Mouse (Mus musculus): ENCODE data around the gene H2al1d. TPM values are rescaled to one million over a fixed set of nuclear protein-coding genes. Genes with fewer than 3 reads are reported as not detected.
"Not testable (repeated sequence)": the region's sequence is repeated elsewhere in the genome, so short reads cannot be mapped to it uniquely, and the experiment has no call there.

H2al1d gene
- polyA plus RNA-seq, 1 experiment from 2014 or later, result not detected

DNA sequence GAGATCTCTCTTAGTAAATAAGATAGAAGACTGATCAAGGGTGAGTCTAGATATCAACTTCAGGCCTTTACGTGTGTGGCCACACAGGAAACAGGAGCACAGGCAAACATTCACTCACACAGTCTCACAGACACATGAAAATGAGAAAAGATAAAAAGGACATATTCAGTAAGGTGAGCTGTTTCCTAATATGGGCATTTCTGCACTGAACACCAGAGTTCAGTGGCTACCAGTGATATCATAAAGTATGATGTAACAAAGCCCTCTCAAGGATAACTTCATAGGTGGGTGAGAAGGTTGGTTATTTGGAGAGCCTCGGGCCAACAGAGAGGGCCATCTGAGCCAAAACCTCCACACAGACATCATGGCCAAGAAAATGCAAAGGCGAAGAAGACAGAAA, 9.7 kb upstream of the H2al1d start, which contains the start of gene H2al1a:
Gene H2al1a, plus strand, starts transcription at position 301 of the 400 bp plus-strand sequence.
- not testable (repeated sequence) for H3K9ac ChIP-seq (ENCODE audit: low read length); ATAC-seq (ENCODE audit: insufficient read depth, low FRiP score, low TSS enrichment); H3K27me3 ChIP-seq (ENCODE audit: control insufficient read depth, insufficient read depth, low read length); H3K27ac ChIP-seq (ENCODE audit: low read depth, low read length); H3K4me1 ChIP-seq (ENCODE audit: control insufficient read depth, insufficient read depth, low read length); H3K36me3 ChIP-seq (ENCODE audit: control insufficient read depth, insufficient read depth, low read length); H3K4me3 ChIP-seq (ENCODE audit: low read depth, low read length); H3K4me2 ChIP-seq (ENCODE audit: low read depth); H3K9me3 ChIP-seq (ENCODE audit: control insufficient read depth, low read length); DNase-seq (ENCODE audit: low spot score)
- WGBS, result no CpG with 5 or more reads among the region's 3 CpGs

GRCm38 (mm10) chrX:11302132-11302531, 6.5 kb upstream of the H2al1d start, which contains the start of gene H2al1b:
Gene H2al1b (plus strand): TSS chrX:11302432.
- ATAC-seq (ENCODE audit: insufficient read depth, low FRiP score, low TSS enrichment); H3K9me3 ChIP-seq (ENCODE audit: control insufficient read depth, low read length); H3K27ac ChIP-seq (ENCODE audit: low read depth, low read length); DNase-seq (ENCODE audit: low spot score); H3K4me3 ChIP-seq (ENCODE audit: low read depth, low read length); H3K4me1 ChIP-seq (ENCODE audit: control insufficient read depth, insufficient read depth, low read length); H3K4me2 ChIP-seq (ENCODE audit: low read depth); H3K36me3 ChIP-seq (ENCODE audit: control insufficient read depth, insufficient read depth, low read length); H3K9ac ChIP-seq (ENCODE audit: low read length); H3K27me3 ChIP-seq (ENCODE audit: control insufficient read depth, insufficient read depth, low read length): not testable (repeated sequence)
- WGBS, result 88% methylated on average over 1 of the region's 3 CpGs

- H3K9me3 ChIP-seq (ENCODE audit: control insufficient read depth, low read length); H3K36me3 ChIP-seq (ENCODE audit: control insufficient read depth, insufficient read depth, low read length); ATAC-seq (ENCODE audit: insufficient read depth, low FRiP score, low TSS enrichment); H3K4me2 ChIP-seq (ENCODE audit: low read depth); H3K9ac ChIP-seq (ENCODE audit: low read length); H3K27ac ChIP-seq (ENCODE audit: low read depth, low read length); H3K27me3 ChIP-seq (ENCODE audit: control insufficient read depth, insufficient read depth, low read length); H3K4me1 ChIP-seq (ENCODE audit: control insufficient read depth, insufficient read depth, low read length); H3K4me3 ChIP-seq (ENCODE audit: low read depth, low read length); DNase-seq (ENCODE audit: low spot score): not testable (repeated sequence)
- WGBS, result 92% methylated on average over 1 of the region's 6 CpGs
Measured at GRCm38 (mm10) chrX:11305355-11305754, 3.3 kb upstream of the H2al1d start, which contains the start of gene H2al1c. Gene H2al1c (plus strand): TSS chrX:11305655.

- H3K9ac ChIP-seq (ENCODE audit: low read length); H3K4me1 ChIP-seq (ENCODE audit: control insufficient read depth, insufficient read depth, low read length); H3K36me3 ChIP-seq (ENCODE audit: control insufficient read depth, insufficient read depth, low read length); H3K4me3 ChIP-seq (ENCODE audit: low read depth, low read length); DNase-seq (ENCODE audit: low spot score); H3K4me2 ChIP-seq (ENCODE audit: low read depth); H3K9me3 ChIP-seq (ENCODE audit: control insufficient read depth, low read length); H3K27me3 ChIP-seq (ENCODE audit: control insufficient read depth, insufficient read depth, low read length); H3K27ac ChIP-seq (ENCODE audit: low read depth, low read length); ATAC-seq (ENCODE audit: insufficient read depth, low FRiP score, low TSS enrichment): not testable (repeated sequence)
- WGBS, result no CpG with 5 or more reads among the region's 3 CpGs
Measured at GRCm38 (mm10) chrX:11311634-11312033, 3.0 kb downstream of the H2al1d start, which contains the start of gene H2al1e. Gene H2al1e (plus strand): TSS chrX:11311934.

DNA sequence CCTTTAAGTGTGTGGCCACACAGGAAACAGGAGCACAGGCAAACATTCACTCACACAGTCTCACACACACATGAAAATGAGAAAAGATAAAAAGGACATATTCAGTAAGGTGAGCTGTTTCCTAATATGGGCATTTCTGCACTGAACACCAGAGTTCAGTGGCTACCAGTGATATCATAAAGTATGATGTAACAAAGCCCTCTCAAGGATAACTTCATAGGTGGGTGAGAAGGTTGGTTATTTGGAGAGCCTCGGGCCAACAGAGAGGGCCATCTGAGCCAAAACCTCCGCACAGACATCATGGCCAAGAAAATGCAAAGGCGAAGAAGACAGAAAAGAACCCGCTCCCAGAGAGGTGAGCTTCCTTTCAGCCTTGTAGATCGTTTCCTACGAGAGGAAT, 6.2 kb downstream of the H2al1d start, which contains the start of gene H2al1f:
Gene H2al1f, plus strand, starts transcription at position 301 of the 400 bp plus-strand sequence.
- not testable (repeated sequence) for ATAC-seq (ENCODE audit: insufficient read depth, low FRiP score, low TSS enrichment)

DNA sequence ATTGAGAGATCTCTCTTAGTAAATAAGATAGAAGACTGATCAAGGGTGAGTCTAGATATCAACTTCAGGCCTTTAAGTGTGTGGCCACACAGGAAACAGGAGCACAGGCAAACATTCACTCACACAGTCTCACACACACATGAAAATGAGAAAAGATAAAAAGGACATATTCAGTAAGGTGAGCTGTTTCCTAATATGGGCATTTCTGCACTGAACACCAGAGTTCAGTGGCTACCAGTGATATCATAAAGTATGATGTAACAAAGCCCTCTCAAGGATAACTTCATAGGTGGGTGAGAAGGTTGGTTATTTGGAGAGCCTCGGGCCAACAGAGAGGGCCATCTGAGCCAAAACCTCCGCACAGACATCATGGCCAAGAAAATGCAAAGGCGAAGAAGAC, 9.3 kb downstream of the H2al1d start, which contains the start of gene H2al1g:
Gene H2al1g, plus strand, starts transcription at position 301 of the 400 bp plus-strand sequence.
- not testable (repeated sequence) for H3K4me1 ChIP-seq (ENCODE audit: control insufficient read depth, insufficient read depth, low read length); H3K4me3 ChIP-seq (ENCODE audit: low read depth, low read length); H3K27ac ChIP-seq (ENCODE audit: low read depth, low read length); H3K9ac ChIP-seq (ENCODE audit: low read length); DNase-seq (ENCODE audit: low spot score); ATAC-seq (ENCODE audit: insufficient read depth, low FRiP score, low TSS enrichment); H3K9me3 ChIP-seq (ENCODE audit: control insufficient read depth, low read length); H3K27me3 ChIP-seq (ENCODE audit: control insufficient read depth, insufficient read depth, low read length); H3K4me2 ChIP-seq (ENCODE audit: low read depth); H3K36me3 ChIP-seq (ENCODE audit: control insufficient read depth, insufficient read depth, low read length)
- WGBS, result no CpG with 5 or more reads among the region's 3 CpGs

More for the DNA sequence above, 6.2 kb downstream of the H2al1d start, which contains the start of gene H2al1f:
- H3K9ac ChIP-seq (ENCODE audit: low read length); H3K4me2 ChIP-seq (ENCODE audit: low read depth); H3K9me3 ChIP-seq (ENCODE audit: control insufficient read depth, low read length); DNase-seq (ENCODE audit: low spot score); H3K4me1 ChIP-seq (ENCODE audit: control insufficient read depth, insufficient read depth, low read length); H3K27me3 ChIP-seq (ENCODE audit: control insufficient read depth, insufficient read depth, low read length); H3K4me3 ChIP-seq (ENCODE audit: low read depth, low read length); H3K27ac ChIP-seq (ENCODE audit: low read depth, low read length); H3K36me3 ChIP-seq (ENCODE audit: control insufficient read depth, insufficient read depth, low read length): not testable (repeated sequence)
- no CpG with 5 or more reads among the region's 6 CpGs for WGBS

GRCm38 (mm10) chrX:11321192-11321591, 12.6 kb downstream of the H2al1d start, which contains the start of gene H2al1h:
Gene H2al1h (plus strand): TSS chrX:11321492.
- H3K9ac ChIP-seq (ENCODE audit: low read length); DNase-seq (ENCODE audit: low spot score); H3K36me3 ChIP-seq (ENCODE audit: control insufficient read depth, insufficient read depth, low read length); ATAC-seq (ENCODE audit: insufficient read depth, low FRiP score, low TSS enrichment); H3K27me3 ChIP-seq (ENCODE audit: control insufficient read depth, insufficient read depth, low read length); H3K4me3 ChIP-seq (ENCODE audit: low read depth, low read length); H3K4me1 ChIP-seq (ENCODE audit: control insufficient read depth, insufficient read depth, low read length); H3K9me3 ChIP-seq (ENCODE audit: control insufficient read depth, low read length); H3K4me2 ChIP-seq (ENCODE audit: low read depth); H3K27ac ChIP-seq (ENCODE audit: low read depth, low read length): not testable (repeated sequence)
- no CpG with 5 or more reads among the region's 6 CpGs for WGBS

DNA sequence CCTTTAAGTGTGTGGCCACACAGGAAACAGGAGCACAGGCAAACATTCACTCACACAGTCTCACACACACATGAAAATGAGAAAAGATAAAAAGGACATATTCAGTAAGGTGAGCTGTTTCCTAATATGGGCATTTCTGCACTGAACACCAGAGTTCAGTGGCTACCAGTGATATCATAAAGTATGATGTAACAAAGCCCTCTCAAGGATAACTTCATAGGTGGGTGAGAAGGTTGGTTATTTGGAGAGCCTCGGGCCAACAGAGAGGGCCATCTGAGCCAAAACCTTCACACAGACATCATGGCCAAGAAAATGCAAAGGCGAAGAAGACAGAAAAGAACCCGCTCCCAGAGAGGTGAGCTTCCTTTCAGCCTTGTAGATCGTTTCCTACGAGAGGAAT, 15.7 kb downstream of the H2al1d start, which contains the start of gene H2al1i:
Gene H2al1i, plus strand, starts transcription at position 301 of the 400 bp plus-strand sequence.
- H3K27me3 ChIP-seq (ENCODE audit: control insufficient read depth, insufficient read depth, low read length); H3K4me3 ChIP-seq (ENCODE audit: low read depth, low read length); H3K27ac ChIP-seq (ENCODE audit: low read depth, low read length); H3K36me3 ChIP-seq (ENCODE audit: control insufficient read depth, insufficient read depth, low read length); DNase-seq (ENCODE audit: low spot score); H3K4me1 ChIP-seq (ENCODE audit: control insufficient read depth, insufficient read depth, low read length); H3K9me3 ChIP-seq (ENCODE audit: control insufficient read depth, low read length); ATAC-seq (ENCODE audit: insufficient read depth, low FRiP score, low TSS enrichment); H3K9ac ChIP-seq (ENCODE audit: low read length); H3K4me2 ChIP-seq (ENCODE audit: low read depth): not testable (repeated sequence)
- WGBS, result 100% methylated on average over 1 of the region's 5 CpGs

DNA sequence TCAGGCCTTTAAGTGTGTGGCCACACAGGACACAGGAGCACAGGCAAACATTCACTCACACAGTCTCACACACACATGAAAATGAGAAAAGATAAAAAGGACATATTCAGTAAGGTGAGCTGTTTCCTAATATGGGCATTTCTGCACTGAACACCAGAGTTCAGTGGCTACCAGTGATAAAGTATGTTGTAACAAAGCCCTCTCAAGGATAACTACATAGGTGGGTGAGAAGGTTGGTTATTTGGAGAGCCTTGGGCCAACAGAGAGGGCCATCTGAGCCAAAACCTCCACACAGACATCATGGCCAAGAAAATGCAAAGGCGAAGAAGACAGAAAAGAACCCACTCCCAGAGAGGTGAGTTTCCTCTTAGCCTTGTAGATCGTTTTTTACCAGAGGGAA, 18.9 kb downstream of the H2al1d start, which contains the start of gene H2al1j:
Gene H2al1j, plus strand, starts transcription at position 301 of the 400 bp plus-strand sequence.
- H3K4me1 ChIP-seq (ENCODE audit: control insufficient read depth, insufficient read depth, low read length); H3K4me2 ChIP-seq (ENCODE audit: low read depth); H3K27me3 ChIP-seq (ENCODE audit: control insufficient read depth, insufficient read depth, low read length); H3K27ac ChIP-seq (ENCODE audit: low read depth, low read length); H3K9me3 ChIP-seq (ENCODE audit: control insufficient read depth, low read length); DNase-seq (ENCODE audit: low spot score); ATAC-seq (ENCODE audit: insufficient read depth, low FRiP score, low TSS enrichment); H3K9ac ChIP-seq (ENCODE audit: low read length); H3K36me3 ChIP-seq (ENCODE audit: control insufficient read depth, insufficient read depth, low read length); H3K4me3 ChIP-seq (ENCODE audit: low read depth, low read length): not testable (repeated sequence)
- 87% methylated on average over 2 of the region's 2 CpGs for WGBS

Measured in neural tube, embryonic 11.5 days (tissue).